Mouse (Mus musculus) C2C12 (cell line): ENCODE data around the gene Ppp2r3a.

ENCODE experiments used
- CEBPB ChIP-seq: IDR thresholded peaks from one replicate; pipeline ENCODE4 v1.6.1; 2011; ENCODE audit warnings: low read depth, mild to moderate bottlenecking, control low read depth, moderate library complexity
- CTCF ChIP-seq: IDR thresholded peaks from one replicate; pipeline ENCODE4 v1.5.1; 2011; ENCODE audit not compliant: control insufficient read depth, insufficient read depth, insufficient read length
- MAX ChIP-seq: IDR thresholded peaks from one replicate; pipeline ENCODE4 v1.6.1; 2011; ENCODE audit warnings: mild to moderate bottlenecking, control low read depth
- MYOD1 ChIP-seq: IDR thresholded peaks from one replicate; pipeline ENCODE4 v1.6.1; 2011; ENCODE audit warnings: low read depth; ENCODE audit not compliant: control insufficient read depth, insufficient read length

GRCm38 (mm10) chr9:101289750-101290149 is 38.2 kb upstream of the Ppp2r3a start:
- TF ChIP-seq CTCF: no peak
- no peak for TF ChIP-seq CEBPB
- TF ChIP-seq MYOD1: no peak
- no peak for TF ChIP-seq MAX
